Mouse (Mus musculus) liver, adult 2 months (tissue): ENCODE data around the gene Sema6b.

ENCODE experiments used
- CTCF ChIP-seq: fragments of 200-500 bp; IDR thresholded peaks from 2 replicates; pipeline ENCODE4 v1.5.1; 2011; ENCODE audit warnings: low read depth, low read length, control low read depth
- POLR2A ChIP-seq: fragments of 200-500 bp; IDR thresholded peaks from 2 replicates; pipeline ENCODE4 v1.6.1; 2011; ENCODE audit warnings: low read length, control low read depth; ENCODE audit not compliant: insufficient read depth; ENCODE audit errors: extremely low read depth

DNA sequence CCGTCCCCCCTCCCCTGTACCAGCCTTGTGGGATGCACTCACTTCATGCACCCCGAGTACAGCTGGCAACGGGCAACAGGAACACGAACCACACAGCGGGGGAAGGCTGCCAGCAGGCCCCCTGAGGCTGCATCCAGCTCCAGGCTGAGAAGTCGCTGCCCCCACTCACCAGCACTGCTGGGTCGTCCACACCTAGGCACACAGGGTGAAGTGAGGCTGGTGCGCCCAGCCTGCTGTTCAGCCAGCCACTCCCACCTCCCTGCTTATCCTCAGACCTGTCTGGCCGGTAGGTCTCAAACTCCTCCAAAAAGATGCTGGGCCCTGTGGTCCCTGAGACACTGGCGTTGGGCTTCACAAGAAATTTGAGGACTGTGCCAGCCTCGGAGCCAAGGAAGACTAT lies 14.0 kb downstream of the Sema6b start:
- TF ChIP-seq CTCF (no peak), POLR2A (no peak)
